Mouse (Mus musculus) embryonic fibroblast, embryonic 13.5 days (primary cell): ENCODE measurements at regions not wholly inside any gene's neighbourhood (a gene's known extent, or its start where the extent isn't known, plus 50 kb on each side); places are given as distances from the start of the nearest gene placed in this dataset.

Experiments
- H3K27ac ChIP-seq: 2 replicates; pipeline ENCODE4 v1.5.1; 2012; ENCODE audit warnings: low read length, control low read depth, inconsistent platforms; ENCODE audit not compliant: insufficient read depth
- H3K4me1 ChIP-seq: 2 replicates; pipeline ENCODE4 v1.6.1; 2011; ENCODE audit warnings: low read length; ENCODE audit not compliant: control insufficient read depth, insufficient read depth
- H3K4me3 ChIP-seq: 2 replicates; pipeline ENCODE4 v1.5.1; 2011; ENCODE audit warnings: mild to moderate bottlenecking, control low read depth, low read length; ENCODE audit not compliant: insufficient read depth
- CTCF ChIP-seq: IDR thresholded peaks from 2 replicates; pipeline ENCODE4 v1.5.1; 2011; ENCODE audit warnings: mild to moderate bottlenecking, control low read depth, low read length, moderate library complexity, borderline replicate concordance; ENCODE audit not compliant: insufficient read depth
- POLR2A ChIP-seq: IDR thresholded peaks from 2 replicates; pipeline ENCODE4 v1.6.1; 2011; ENCODE audit warnings: low read depth, mild to moderate bottlenecking, control low read depth, low read length, moderate library complexity

DNA sequence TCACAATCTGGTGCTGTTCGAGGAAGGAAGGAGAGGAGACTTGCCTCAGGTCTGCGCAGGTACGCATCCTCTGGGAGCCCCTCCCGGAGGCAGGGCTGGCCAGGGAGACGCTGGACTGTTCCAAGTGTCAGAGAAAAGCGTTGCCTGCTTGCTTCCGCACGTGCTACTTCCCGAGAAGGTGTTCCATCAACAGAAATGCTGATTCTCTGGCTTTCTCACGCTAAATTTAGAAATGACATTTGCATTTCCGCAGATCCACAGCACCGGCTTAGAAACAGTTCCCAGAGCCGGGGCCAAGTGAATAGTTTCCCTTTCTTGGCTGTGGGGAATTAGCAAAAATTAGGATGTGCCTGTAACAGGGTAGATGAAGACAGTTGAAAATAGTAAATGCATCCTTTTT, 105.1 kb upstream of the Zfp64 start:
- TF ChIP-seq POLR2A, result no peak
- TF ChIP-seq CTCF, result no peak
- H3K27ac ChIP-seq, result no peak overlapping the region
- H3K4me3 ChIP-seq, result no peak overlapping the region
- no peaks in the 10 kb centered on the region for H3K4me1 ChIP-seq

DNA sequence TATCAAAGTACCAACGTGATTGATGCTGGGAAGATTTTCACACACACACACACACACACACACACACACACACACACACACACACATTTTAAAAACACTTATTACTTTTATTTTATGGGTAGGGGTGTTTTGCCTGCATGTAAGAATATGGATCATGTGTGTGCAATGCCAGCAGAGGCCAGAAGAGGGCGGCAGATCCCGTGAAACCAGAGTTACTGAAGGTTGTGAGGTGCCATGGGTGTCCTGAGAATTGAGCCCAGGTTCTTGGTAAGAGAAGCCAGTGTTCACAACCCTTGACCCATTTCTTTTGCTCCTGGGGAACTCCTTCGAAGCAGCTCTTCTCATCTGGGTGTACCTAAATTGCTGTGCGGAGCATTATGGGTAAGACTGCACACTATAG, 102.4 kb upstream of the Zfp64 start:
- Histone ChIP-seq H3K4me3 (no peak overlapping the region), H3K4me1 (no peaks in the 10 kb centered on the region), H3K27ac (no peak overlapping the region)
- TF ChIP-seq POLR2A (no peak), CTCF (0 out of 2 replicates have a peak, but pooled peaks have one; percentile 11)

DNA sequence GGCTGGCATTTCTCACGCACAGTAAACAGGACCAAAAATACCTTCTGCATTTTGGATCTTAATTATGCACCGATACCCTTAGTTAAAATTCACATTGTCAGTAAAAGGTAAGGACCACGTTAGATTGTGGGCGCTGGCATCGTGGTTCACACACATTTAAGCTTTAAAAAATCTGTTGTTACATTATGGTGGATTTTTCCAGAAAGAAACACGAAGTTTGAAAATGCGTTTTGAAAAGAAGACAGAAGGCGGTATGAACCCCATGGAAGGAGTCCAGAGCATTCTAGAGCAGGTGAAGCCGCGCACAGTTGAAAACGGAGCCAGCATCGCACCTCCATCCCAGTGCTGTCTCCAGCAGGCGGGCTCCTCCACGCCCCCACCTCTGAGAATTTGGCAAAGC, 94.6 kb upstream of the Zfp64 start:
- no peak overlapping the region for H3K4me3 ChIP-seq
- no peak overlapping the region for H3K27ac ChIP-seq
- TF ChIP-seq POLR2A (no peak), CTCF (no peak)
- H3K4me1 ChIP-seq, result no peaks in the 10 kb centered on the region

DNA sequence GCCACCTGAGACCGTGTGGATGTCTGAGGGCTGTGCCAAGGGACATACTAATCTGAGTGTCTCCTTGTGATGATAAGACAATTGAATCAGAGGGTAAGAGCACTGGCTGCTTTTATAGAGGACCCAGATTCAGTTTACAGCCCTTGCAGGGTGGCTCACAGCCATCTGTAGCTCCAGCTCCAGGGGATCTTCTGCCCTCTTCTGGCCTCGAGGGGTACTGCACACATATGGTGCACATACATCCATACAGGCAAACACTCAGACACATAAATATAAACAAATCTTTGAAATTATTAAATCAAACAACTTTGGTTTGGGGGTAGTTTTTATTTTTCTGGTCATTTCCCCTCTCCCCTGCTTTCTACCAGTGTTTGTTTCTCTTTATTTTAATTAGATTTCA, 86.4 kb upstream of the Zfp64 start:
- Histone ChIP-seq H3K4me3 (no peak overlapping the region), H3K27ac (no peak overlapping the region), H3K4me1 (no peaks in the 10 kb centered on the region)
- TF ChIP-seq CTCF (no peak), POLR2A (no peak)

DNA sequence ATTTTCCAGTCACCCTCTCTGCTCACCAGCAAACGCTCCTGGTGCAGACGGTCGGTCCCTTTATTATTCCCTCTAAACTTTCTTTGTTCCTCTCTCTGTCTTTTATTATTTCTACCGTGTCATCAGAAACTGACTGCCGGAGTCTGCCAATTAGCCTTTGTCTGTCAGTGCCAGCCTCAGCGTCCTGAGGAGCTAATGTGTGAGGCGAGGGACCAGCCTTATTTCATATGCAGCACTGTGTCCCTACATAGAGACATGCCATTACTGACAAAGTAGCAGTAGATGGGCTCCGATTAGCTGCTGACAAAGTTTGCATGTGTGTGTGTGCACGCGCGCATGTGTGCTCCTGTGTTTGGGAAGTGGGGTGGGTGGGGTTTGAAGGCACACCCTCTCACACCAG, 82.6 kb upstream of the Zfp64 start:
- no peak overlapping the region for H3K4me3 ChIP-seq
- H3K4me1 ChIP-seq, result no peaks in the 10 kb centered on the region
- TF ChIP-seq POLR2A, result no peak
- TF ChIP-seq CTCF, result no peak
- no peak overlapping the region for H3K27ac ChIP-seq

DNA sequence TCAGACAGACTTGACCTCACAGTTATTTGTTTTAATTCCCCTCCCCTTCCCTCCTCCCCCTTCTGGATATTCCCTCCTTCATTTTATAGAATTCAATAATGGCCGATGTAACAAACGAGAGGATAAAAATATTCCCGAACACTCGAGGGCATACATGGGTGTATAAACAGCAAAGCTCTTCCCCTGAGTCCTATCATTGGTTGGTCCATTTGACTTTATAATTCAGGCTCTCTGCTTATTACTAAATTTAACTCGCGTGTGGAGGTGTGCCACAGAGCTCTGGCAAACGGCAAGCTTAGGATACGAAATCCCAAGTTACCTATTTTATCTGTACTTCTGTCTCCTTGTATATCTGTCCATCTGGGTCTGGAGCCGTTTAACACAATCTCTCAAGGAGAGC, 82.1 kb upstream of the Zfp64 start:
- no peaks in the 10 kb centered on the region for H3K4me1 ChIP-seq
- TF ChIP-seq CTCF (no peak), POLR2A (no peak)
- no peak overlapping the region for H3K27ac ChIP-seq
- H3K4me3 ChIP-seq, result no peak overlapping the region

DNA sequence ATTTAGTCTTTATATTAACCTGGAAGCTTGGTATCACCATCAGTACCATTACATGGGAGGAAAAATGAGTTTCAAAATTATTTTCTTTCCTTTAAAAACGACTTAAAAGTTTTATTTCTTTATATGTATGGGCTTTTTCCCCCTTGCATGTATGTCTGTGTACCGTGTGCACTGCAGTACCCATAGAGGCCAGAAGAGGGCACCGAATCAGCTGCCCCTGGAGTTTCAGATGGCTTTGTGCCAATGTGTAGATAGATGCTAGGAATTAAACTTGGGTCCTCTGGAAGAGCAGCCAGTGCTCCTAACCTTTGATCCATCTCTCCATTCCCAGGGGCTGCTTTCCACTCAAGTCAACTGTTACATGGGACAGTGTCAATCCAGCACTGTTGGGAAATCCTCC, 79.9 kb upstream of the Zfp64 start:
- no peaks in the 10 kb centered on the region for H3K4me1 ChIP-seq
- H3K27ac ChIP-seq, result no peak overlapping the region
- H3K4me3 ChIP-seq, result no peak overlapping the region
- TF ChIP-seq CTCF (peak; percentile 19; the same call in 1 of the 2 replicates), POLR2A (no peak)

DNA sequence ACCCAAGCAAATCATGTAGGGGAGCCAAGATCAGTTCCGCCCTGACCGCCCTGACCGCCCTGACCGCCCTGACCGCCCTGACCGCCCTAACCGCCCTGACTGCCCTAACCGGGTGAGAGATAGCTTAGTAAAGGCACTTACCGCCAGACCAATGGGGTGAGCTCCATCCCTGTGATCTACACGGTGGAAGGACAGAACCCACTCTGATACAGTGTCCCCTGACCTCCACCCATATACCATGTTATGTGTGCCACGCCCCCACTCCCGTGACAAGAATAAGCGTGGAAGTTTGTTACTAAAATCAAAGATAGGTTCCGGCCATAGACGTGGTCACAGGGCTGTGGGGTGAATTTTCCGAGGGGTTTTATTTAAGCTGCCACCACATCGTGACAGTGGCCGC, 78.6 kb upstream of the Zfp64 start:
- no peak overlapping the region for H3K4me3 ChIP-seq
- no peak for TF ChIP-seq CTCF
- no peak for TF ChIP-seq POLR2A
- no peaks in the 10 kb centered on the region for H3K4me1 ChIP-seq
- H3K27ac ChIP-seq, result no peak overlapping the region

DNA sequence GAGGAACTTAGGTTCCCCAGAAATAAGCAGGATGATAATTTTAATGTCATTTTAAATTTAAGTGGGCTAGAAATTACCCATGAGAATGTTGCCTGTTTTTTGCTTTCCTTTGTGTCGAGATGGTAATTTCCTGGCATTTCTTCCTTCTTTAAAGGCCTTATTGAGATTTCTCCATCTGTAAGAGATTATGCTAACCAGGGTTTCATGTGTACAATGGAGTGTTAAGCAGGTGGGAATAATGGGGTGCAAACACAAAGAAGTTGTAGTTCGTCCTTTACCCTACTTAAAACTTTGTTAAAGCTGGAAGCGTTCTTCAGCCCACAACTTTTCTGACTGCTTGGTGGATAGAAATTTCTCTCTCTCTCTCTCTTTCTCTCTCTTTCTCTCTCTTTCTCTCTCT, 77.8 kb upstream of the Zfp64 start:
- H3K4me3 ChIP-seq, result no peak overlapping the region
- no peaks in the 10 kb centered on the region for H3K4me1 ChIP-seq
- TF ChIP-seq CTCF, result no peak
- no peak for TF ChIP-seq POLR2A
- no peak overlapping the region for H3K27ac ChIP-seq

DNA sequence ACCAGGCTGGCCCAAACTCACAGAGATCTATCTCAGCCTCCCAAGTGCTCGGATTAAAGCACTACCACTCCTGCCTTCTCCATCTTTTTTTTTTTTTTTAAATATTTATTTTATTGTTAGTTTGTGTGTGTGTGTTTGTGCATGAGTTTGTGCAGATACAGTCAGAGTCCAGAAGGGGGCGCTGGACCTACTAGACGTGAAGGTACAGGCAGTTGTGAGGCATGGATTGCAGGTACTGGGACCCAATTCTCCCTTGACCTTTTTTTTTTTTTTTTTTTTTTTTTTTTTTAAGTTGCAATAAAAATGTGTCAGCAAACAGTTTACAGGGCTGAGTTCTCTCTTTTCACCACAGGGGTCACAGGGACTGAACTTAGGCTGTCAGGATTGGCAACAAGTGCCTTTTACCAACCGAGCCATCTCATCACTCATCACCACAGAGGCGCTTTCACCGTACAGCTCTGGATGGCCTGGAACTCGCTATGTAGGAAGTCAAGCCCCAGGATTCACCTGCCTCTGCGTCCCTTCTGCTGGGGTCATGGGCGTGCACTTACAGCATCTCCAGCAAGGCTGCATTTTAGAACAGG, 73.2 kb upstream of the Zfp64 start:
- TF ChIP-seq POLR2A (no peak), CTCF (no peak)
- Histone ChIP-seq H3K27ac (no peak overlapping the region), H3K4me3 (no peak overlapping the region), H3K4me1 (no peaks in the 10 kb centered on the region)

DNA sequence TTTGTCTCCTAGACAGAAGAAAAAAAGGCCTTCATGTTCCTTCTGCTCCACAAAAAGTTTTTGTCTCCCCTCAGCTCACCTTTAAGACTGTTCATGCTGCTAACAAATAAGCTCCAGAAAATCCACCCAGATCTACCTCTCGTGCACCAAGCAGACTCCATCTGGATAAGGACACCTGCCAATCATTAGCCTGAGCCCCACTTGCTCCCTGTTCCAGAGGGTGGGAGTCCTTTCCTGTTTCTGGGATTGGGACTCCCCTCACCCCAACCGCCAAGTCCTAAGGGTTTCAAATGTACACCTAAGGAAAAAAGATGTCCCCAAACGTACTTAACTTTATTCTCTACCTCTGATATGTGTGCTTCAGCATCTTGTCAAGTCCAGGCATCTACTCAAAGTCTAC, 63.6 kb upstream of the Zfp64 start:
- no peak overlapping the region for H3K4me3 ChIP-seq
- H3K4me1 ChIP-seq, result no peaks in the 10 kb centered on the region
- H3K27ac ChIP-seq, result no peak overlapping the region
- TF ChIP-seq POLR2A (no peak), CTCF (no peak)
